Mouse (Mus musculus): ENCODE results near the gene Apoa2.

DNA sequence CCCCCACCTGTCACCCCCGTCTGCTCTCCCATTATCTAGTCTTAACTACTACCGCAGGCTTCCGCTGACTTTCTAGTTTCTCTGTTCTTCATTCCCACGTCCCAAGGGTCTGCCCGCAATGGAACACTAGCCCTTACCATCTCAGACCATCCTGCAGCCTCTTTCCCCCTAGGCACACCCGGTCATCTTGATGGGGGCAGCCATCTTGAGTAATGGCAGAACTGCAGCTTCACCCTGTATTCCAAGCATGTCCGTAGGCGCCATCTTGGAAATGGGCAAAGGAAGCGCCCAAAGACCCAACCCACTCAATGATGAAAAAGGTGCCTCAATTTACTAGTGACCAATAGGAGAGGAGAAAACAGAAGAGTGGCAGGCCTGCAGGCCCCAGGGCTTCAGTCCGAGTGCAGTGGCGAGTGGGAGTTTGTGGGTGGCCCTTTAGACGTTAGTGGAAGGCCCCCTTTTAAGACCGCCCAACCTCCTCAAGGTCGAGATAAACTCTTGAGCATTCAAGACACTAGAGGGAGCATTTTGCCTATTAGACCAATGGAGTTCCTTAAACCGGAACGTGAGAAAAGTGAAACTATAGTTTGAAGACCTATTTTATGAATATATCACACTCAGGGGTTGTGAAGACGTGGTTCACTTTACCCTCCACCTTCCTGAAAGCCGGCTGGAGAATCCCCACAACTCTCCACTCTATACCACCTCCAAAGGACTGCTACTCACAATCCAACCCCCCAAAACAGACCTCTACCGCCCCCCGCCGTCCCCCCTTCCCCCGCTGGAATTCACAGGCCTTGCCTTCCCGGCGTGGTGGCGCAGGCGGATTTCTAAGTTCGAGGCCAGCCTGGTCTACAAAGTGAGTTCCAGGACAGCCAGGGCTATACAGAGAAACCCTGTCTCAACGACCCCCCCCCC is 2.4 kb upstream of the Apoa2 start, which contains the start of gene Tomm40l:
- TF ChIP-seq CTCF (IDR thresholded peaks at IDR 0.05; ENCODE audit: low read depth) (peak; percentile 77), EP300 (IDR thresholded peaks at IDR 0.05; ENCODE audit: low read depth) (no peak)
